Mouse (Mus musculus): ENCODE results near the gene Tapbp.
A peak's percentile ranks its signal among the peaks of the same experiment; 100 is the strongest.
"Not testable (repeated sequence)": the region's sequence is repeated elsewhere in the genome, so short reads cannot be mapped to it uniquely, and the experiment has no call there.

Tapbp gene

GRCm38 (mm10) chr17:33941381-33941780, 25.7 kb downstream of the Tapbp start:
- DNase-seq (ENCODE audit: low read depth, low spot score), result no peak

DNA sequence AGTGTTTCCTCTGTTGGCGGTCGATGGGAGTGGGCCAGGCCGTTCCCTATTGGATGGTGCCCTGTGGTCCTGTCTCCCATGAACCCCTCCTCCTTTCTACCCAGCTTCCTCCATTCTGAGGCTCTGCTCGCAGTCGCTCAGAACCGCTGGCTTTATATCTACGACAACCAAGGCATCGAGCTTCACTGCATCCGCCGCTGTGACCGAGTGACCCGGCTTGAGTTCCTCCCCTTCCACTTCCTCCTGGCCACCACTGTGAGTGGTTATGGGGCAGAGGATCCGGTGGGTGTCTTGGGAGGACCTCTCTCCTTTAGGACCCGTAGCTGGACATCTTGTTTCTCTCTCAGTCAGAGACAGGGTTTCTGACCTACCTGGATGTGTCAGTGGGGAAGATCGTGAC, 27.8 kb downstream of the Tapbp start:
- DNase-seq (ENCODE audit: low read depth, low spot score), result no peak

DNA sequence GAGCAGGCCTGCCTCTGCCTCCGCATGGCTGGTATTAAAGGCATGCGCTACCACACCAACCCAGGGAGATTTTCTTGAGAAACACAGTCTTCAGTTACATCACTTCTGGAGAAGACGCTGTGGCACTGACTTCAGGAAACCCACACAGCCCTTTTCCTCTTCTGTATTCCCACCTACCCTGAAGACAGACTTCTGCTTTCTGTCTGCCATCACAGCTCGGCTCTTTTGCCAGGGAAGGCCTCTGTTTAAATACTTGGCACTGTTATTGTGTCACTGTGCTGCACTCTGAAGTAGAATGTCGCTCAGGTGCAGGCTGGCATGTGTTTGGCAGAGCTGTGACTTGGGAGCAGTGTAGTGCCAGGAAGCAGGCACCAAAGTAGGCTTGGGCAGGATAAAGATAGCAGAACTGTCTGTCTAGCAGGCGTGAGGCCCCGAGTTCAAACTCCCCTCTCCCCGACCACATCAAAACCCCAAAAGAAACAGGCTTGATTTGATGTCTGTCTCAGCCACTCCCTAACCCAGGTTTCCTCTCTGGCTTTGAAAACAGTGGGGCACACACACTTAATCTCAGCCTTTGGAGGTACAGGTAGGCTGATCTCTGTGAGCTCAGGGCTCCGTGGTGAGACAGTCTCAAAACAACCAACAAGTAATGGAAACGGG, 31.9 kb downstream of the Tapbp start:
- DNase-seq (ENCODE audit: low read depth, low spot score), result no peak

DNA sequence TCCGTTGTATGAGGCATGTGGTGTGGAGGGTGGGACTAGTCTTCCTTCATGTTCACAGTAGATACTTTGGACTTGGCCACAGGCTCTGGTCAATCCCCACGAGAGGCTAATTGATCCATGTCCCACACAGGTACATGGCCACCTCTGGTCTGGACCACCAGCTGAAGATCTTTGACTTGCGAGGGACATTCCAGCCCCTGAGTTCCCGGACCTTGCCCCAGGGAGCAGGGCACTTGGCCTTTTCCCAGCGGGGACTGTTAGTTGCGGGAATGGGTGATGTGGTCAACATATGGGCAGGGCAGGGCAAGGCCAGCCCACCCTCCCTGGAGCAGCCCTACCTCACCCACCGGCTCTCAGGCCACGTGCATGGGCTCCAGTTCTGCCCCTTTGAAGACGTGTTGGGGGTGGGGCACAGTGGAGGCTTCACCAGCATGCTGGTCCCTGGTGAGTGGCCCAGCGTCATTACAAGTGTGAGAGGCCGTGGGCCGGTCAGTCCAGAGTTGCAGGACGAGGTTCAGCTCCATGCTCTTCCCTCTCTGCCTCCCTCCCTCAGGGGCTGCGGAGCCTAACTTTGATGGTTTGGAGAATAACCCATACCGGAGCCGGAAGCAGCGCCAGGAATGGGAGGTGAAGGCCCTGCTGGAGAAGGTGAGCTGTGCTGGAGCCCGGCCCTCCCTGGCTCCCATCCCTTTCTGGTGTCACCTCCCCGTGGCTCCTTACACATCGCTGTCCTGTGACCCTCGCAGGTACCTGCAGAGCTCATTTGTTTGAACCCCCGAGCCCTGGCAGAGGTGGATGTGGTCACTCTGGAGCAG, 32.6 kb downstream of the Tapbp start:
- no peak for DNase-seq (ENCODE audit: low read depth, low spot score)

- no peak for DNase-seq (ENCODE audit: low read depth, low spot score)
Measured at GRCm38 (mm10) chr17:33948905-33949537, 33.3 kb downstream of the Tapbp start.

- DNase-seq (ENCODE audit: low read depth, low spot score), result no peak
Measured at GRCm38 (mm10) chr17:33950131-33950625, 34.5 kb downstream of the Tapbp start.

DNA sequence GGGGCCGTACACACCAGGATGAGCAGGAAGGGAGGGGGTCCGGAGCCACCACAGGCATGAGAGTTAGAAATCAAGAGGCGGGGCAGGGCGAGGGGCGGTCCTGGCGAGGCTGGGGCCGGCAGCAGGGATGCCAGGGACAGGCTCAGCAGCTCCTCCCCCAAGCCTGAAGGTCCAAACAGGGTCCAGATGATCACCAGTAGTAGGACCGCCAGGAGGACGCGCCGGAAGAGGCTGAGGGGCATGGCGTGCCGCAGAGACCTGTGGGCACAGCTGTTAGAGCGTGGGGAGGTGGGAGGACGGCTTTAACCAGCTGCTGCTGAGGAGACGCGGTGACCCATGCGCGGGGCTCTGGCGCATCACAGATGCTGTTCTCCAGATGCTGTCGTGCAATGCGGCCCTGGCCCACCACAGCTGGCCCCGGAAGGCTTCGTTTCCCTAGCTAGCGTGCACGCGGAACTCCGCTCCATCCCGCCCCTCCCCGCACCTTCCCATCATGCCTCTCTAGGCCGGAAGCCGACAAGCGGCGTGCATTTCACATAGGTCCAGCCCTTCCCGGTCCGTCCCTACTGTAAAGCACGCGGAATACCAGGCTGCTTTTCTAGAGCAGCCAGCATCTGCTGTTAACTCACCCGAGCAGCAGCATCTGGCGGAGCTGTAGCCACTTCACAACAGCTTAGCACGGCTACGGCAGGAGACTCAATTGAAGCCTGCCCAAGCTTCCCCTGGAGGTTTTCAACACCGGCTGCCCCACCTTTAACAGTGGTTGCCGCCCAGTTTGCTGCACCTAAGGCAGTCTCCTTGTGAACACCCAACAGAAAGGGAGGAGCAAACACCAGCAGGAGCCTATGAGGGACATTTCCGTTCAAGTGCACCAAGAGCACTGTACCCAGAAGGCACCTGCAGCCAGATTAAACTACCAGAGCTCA, 35.6 kb downstream of the Tapbp start, which contains the start of gene B3galt4:
B3galt4 (minus strand) TSS at position 468 of the 926 bp plus-strand sequence.
- no peak for DNase-seq (ENCODE audit: low read depth, low spot score)

GRCm38 (mm10) chr17:33952015-33952414, 36.3 kb downstream of the Tapbp start:
- DNase-seq (ENCODE audit: low read depth, low spot score), result not testable (repeated sequence)

DNA sequence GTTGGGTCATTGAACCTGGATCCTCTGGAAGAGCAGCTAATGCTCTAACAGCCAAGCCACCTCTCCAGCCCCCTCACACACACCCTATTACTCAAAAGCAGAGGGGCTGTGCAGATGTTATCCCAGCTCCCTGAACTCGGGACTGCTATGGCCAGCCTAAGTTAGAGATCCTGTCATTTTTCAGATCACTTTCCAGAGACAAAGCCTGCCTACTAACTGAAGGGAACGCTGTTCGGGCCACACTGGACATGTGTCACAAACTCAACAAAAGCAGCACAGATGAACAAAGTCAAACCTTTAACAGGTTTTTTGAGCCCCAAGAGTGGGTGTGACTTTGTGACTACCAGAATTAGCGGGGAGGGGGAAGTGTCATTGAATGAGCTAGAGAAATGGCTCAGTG, 37.2 kb downstream of the Tapbp start:
- DNase-seq (ENCODE audit: low read depth, low spot score), result no peak

DNA sequence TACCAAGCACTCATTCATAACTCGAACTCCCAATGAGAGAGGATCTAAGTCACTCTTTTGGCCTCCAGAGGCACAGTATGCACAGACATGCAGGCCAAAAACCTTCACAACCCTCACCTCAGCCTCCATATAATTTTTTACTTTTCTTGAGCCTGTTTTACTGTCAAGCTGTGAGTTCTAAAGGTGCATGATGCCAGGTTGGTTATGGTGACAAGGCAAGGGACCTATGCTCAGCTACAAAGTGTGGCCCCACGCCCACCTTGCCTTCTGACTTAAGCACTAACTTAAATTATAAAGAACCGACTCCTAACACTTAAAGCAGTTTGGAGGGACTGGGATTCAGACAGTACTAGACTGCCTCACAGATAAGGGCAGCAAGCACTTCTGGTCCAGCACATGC, 37.6 kb downstream of the Tapbp start:
- DNase-seq (ENCODE audit: low read depth, low spot score), result no peak

DNA sequence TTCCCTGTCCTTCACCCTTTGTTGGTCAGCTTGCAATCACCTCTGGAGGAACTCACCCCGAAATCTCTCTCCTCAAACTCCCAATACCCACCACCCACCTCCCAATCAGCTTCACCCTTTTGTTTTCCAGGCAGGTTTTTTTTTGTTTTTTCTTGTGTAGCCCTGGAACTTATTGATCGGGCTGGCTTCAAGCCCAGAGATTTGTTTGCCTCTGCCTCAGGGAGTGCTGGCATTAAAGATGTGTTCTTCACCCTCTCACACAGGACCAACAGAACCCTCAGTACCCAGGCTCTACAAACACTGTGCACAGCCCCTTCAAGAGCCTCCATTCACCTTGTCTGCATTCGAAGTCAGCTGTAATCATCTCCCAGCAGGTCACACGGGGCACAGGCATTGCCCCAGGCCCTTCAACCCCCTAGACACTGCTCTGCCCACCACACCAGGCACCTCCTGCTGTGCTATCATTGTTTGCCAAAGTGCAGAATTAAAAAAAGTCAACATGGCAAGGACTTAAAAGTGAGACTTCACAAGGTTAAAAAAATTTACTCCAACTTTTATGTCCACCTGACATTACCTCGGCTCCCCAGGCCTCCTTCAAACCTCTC, 38.4 kb downstream of the Tapbp start:
- DNase-seq (ENCODE audit: low read depth, low spot score), result no peak

GRCm38 (mm10) chr17:33954646-33955554, 39.2 kb downstream of the Tapbp start:
- no peak for DNase-seq (ENCODE audit: low read depth, low spot score)

GRCm38 (mm10) chr17:33955555-33956214, 40.0 kb downstream of the Tapbp start, which contains the start of the genes Vps52 and Rps18:
TSS of gene Vps52 (plus strand) at chr17:33955812.
TSS of gene Rps18 (minus strand) at chr17:33956001.
- DNase-seq (ENCODE audit: low read depth, low spot score), result peak; percentile 98

DNA sequence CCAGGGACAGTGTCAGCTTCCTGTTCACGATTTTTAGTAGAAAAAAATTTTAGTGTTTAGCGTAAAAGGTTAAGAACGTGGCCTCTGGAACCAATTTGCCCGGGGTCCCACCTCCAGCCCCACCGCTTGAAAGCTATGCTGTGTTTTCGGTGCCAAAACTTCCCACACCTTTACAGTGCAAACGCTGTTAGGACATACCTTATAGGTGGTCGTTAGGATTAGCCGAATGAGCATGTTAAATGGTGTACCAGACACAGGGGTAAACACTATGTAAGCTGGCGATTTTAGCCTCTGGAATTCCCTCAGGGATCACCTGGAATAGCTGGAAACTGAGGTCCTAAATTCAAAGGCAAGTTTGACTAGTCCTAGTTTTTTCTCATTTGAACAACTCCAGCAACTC, 40.6 kb downstream of the Tapbp start:
- DNase-seq (ENCODE audit: low read depth, low spot score), result no peak

GRCm38 (mm10) chr17:33957493-33957892, 41.8 kb downstream of the Tapbp start:
- no peak for DNase-seq (ENCODE audit: low read depth, low spot score)

GRCm38 (mm10) chr17:33958451-33958850, 42.8 kb downstream of the Tapbp start:
- DNase-seq (ENCODE audit: low read depth, low spot score), result no peak

GRCm38 (mm10) chr17:33959135-33959534, 43.4 kb downstream of the Tapbp start:
- no peak for DNase-seq (ENCODE audit: low read depth, low spot score)

- DNase-seq (ENCODE audit: low read depth, low spot score), result no peak
Measured at GRCm38 (mm10) chr17:33959948-33960347, 44.2 kb downstream of the Tapbp start.

- DNase-seq (ENCODE audit: low read depth, low spot score), result no peak
Measured at GRCm38 (mm10) chr17:33962876-33963275, 47.2 kb downstream of the Tapbp start.
